Mouse (Mus musculus): ENCODE results near the gene Pcnx3.

- TF ChIP-seq POLR2A (IDR thresholded peaks at IDR 0.05; ENCODE audit: borderline replicate concordance, extremely low read depth, insufficient read depth, insufficient read length, poor library complexity, severe bottlenecking) (no peak), CTCF (IDR thresholded peaks at IDR 0.05; ENCODE audit: borderline replicate concordance, extremely low read depth, insufficient read depth, insufficient read length) (no peak)
Observed at GRCm38 (mm10) chr19:5660942-5661751, 27.6 kb downstream of the Pcnx3 start.
